Mouse (Mus musculus) lung, adult 2 months (tissue): ENCODE measurements at regions not wholly inside any gene's neighbourhood (a gene's known extent, or its start where the extent isn't known, plus 50 kb on each side); places are given as distances from the start of the nearest gene placed in this dataset.

ENCODE experiments used
- DNase-seq: peaks from one replicate; pipeline ENCODE4 v3.0.0; 2022
- H3K4me1 ChIP-seq: fragments of 200-500 bp; 2 replicates; pipeline ENCODE4 v1.6.1; 2011; ENCODE audit warnings: low read length; ENCODE audit not compliant: control insufficient read depth, insufficient read depth
- H3K4me3 ChIP-seq: fragments of 200-500 bp; replicated peaks from 2 replicates; pipeline ENCODE3; 2011; ENCODE audit warnings: low read depth, mild to moderate bottlenecking, control low read depth, low read length; ENCODE audit errors: extremely low read depth
- CTCF ChIP-seq: fragments of 200-500 bp; IDR thresholded peaks from 2 replicates; pipeline ENCODE4 v1.5.1; 2011; ENCODE audit warnings: mild to moderate bottlenecking, low read length, control low read depth; ENCODE audit not compliant: insufficient read depth
- POLR2A ChIP-seq: fragments of 200-500 bp; IDR thresholded peaks from 2 replicates; pipeline ENCODE4 v1.6.1; 2011; ENCODE audit warnings: low read depth, mild to moderate bottlenecking, control low read depth, low read length, borderline replicate concordance; ENCODE audit errors: extremely low read depth
- whole genome bisulfite sequencing: fragments of 180-500 bp; shearing (Covaris S2); methylation state at CpG from one replicate; pipeline ENCODE4 v1.1.7; 2018; 5-methylcytosine and 5-hydroxymethylcytosine counted together

DNA sequence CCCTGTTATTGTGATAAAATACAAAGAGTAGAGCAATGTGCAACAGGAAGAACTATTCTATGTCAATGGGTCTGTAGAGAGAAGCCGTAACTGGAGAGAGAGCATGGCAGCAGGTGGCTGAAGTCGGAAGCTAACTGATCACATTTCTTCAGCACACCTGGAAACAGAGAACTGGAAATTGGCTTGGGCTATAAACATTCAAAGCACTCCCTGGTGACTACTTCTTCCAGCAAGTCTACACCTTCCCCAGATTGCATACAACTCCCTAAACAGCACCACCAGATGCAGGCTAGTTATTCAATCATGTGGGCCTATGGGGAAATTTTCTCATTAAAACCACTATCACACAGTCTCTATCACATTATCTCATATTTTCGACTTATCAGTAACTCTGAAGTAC lies 413.4 kb downstream of the Basp1 start:
- 81% methylated on average over 3 of the region's 3 CpGs for WGBS
- no peak overlapping the region for H3K4me3 ChIP-seq
- H3K4me1 ChIP-seq = no peaks in the 10 kb centered on the region
- DNase-seq = no peak
- TF ChIP-seq POLR2A = no peak

- TF ChIP-seq CTCF (no peak), POLR2A (no peak)
- H3K4me3 ChIP-seq = no peak overlapping the region
- DNase-seq = no peak
- WGBS = 61% methylated on average over 2 of the region's 2 CpGs
- H3K4me1 ChIP-seq = no peaks in the 10 kb centered on the region
These were observed 420.3 kb downstream of the Basp1 start for GRCm38 (mm10) chr15:24993325-24993673.

DNA sequence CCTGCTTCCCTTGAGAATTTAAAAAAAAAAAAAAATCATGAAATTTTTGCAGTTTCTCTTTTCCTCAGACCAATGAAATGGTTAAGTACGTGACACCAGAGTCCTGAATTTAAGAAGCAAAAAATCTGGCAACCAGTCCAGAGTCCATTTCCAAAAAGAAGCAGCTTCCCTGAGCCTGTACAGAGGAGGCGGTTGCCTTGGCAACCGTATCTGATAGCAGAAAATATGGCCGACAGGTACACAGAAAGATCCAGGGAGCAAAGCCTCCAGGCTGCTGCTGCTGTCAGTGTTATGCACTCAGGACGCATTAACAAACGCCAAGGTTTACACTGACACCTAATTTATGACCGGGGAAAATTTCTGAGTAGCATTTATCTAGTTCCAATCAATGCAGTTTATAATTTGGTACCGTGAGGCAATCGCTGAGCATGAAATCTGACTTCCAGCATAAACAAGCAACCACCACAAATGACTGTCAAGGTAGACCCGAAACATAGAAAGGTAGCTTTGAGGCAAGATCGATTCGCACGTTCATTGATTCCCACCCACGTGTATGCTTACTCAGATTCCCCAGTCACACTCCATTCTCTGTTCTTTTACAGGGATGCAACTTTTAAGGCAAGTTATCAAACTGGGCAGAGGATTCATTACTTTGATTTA lies 420.8 kb downstream of the Basp1 start:
- no peak overlapping the region for H3K4me3 ChIP-seq
- 69% methylated on average over 14 of the region's 14 CpGs for WGBS
- H3K4me1 ChIP-seq = no peaks in the 10 kb centered on the region
- DNase-seq = no peak
- TF ChIP-seq CTCF (no peak), POLR2A (no peak)

- TF ChIP-seq CTCF (no peak), POLR2A (no peak)
- no peak for DNase-seq
- no peaks in the 10 kb centered on the region for H3K4me1 ChIP-seq
- WGBS = 51% methylated on average over 5 of the region's 5 CpGs
- H3K4me3 ChIP-seq = no peak overlapping the region
These were observed 423.3 kb downstream of the Basp1 start for GRCm38 (mm10) chr15:24990082-24990786.

DNA sequence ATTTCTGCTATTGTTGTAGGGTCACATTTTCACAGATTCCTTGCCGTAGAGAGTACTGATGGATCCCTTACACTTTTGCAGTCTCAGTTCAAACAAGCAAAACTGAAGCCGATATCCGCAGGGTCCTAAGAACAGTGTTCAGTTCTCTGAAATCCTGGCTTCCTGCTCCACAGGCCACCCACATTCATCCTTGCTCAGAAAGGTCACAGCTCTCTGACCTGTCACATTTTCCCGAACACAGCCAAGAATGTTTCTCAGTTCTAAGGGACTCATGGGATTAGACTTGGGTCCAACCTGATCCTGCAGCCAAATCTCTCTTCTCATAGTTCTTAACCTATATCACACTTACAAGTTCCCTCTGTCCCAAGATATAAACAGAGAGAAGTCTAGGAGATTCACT lies 432.7 kb downstream of the Basp1 start:
- DNase-seq = no peak
- 40% methylated on average over 4 of the region's 4 CpGs for WGBS
- TF ChIP-seq CTCF (no peak), POLR2A (no peak)

GRCm38 (mm10) chr15:24972020-24972419 lies 441.5 kb downstream of the Basp1 start:
- TF ChIP-seq POLR2A (no peak), CTCF (no peak)
- WGBS = 14% methylated on average over 5 of the region's 5 CpGs
- DNase-seq = no peak
- Histone ChIP-seq H3K4me3 (no peak overlapping the region), H3K4me1 (no peaks in the 10 kb centered on the region)

More for the DNA sequence above, 432.7 kb downstream of the Basp1 start:
- no peak overlapping the region for H3K4me3 ChIP-seq
- H3K4me1 ChIP-seq = no peaks in the 10 kb centered on the region

DNA sequence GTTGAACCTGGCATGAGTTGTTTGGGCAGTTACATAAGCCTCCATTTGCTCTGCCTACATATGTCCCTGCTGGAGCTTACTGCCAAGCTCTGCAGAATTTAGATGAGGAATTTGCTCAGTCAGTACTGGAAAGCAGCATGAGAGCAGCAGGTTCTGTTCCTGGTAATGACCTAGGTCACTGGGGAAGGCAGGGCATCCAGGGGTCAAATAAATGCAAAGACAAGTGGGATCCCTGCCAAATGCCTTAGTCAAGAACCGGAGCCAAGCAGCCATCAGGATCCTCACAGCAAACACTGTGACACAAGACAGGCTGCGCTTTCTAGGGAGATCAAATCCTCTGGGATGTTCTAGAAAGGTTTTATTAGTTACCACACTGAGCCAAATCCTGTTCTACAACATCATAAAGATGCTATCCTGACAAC lies 444.2 kb downstream of the Basp1 start:
- no peak for DNase-seq
- Histone ChIP-seq H3K4me1 (no peaks in the 10 kb centered on the region), H3K4me3 (no peak overlapping the region)
- WGBS = 27% methylated on average over 2 of the region's 2 CpGs
- TF ChIP-seq CTCF = no peak
- no peak for TF ChIP-seq POLR2A

DNA sequence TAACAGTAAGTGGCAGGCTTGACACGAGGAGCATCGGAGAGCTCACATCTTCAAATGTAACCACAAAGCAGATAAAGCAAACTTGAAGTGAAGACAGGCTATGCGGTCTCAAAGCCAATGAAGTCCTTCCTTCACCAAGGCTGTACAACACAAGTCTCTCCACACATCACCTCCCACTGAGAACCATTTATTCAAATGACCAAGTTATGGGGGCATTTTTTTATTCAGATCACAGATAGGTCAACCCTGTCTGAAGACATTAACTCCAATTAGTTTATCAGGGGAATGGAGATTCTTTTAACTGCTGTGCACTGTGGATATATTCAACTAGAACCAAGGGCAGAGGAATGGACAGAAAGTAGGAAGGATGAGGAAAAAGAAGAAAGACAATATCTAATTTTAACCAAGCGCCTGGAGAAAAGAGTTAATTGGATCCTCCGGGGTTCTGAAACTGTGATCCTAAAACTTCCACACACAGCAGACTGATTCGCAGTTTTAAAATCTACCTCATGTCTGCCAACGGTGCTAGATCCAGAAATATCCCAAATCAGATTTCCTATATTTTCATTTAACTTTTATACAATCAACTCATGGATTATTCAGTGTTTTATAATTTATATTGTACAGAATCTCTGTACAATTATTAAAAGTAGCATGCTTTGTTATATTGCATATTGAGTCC lies 444.8 kb downstream of the Basp1 start:
- WGBS = 85% methylated on average over 7 of the region's 7 CpGs
- DNase-seq = no peak
- TF ChIP-seq POLR2A = no peak
- H3K4me1 ChIP-seq = no peaks in the 10 kb centered on the region
- no peak overlapping the region for H3K4me3 ChIP-seq

DNA sequence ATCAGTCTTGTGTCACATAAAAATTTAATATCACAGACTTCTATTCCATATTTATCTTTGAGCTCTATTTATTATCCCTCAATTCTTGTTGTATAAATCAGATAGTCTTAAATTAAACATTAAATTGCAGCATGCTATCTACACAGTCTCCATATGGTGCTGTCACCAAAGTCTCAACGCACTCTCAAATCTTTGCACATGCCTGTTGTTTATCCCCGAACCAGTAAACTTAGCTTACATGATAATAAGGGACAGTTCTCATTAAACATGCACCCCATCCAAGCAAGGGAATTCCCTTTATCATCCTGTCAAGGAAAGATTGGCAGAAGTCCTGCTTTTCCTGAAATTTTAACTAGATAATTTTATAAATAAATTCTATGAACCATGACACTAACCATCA lies 483.8 kb downstream of the Basp1 start:
- no peak for DNase-seq
- Histone ChIP-seq H3K4me3 (no peak overlapping the region), H3K4me1 (no peaks in the 10 kb centered on the region)
- TF ChIP-seq CTCF (no peak), POLR2A (no peak)
- WGBS = 72% methylated on average over 2 of the region's 2 CpGs

DNA sequence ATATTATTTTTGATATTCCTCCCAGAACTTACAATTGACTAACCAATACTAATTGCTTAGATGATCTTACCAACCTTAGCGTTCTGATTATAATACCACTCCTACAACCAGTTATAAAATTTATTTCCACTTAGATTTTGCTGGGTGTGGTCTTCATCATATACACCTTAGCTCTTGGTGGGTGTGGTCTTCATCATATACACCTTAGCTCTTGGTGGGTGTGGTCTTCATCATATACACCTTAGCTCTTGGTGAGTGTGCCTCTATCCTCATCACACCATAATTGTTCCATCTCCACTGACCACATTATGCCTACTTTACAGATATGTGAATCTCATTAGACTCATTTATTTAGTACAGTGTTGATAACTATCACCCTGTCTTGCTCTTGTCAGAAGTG lies 501.7 kb downstream of the Basp1 start:
- no peak for DNase-seq
- TF ChIP-seq CTCF = no peak
- no peak for TF ChIP-seq POLR2A
- WGBS = 76% methylated on average over 1 of the region's 1 CpGs

More for the DNA sequence above, 501.7 kb downstream of the Basp1 start:
- Histone ChIP-seq H3K4me1 (no peaks in the 10 kb centered on the region), H3K4me3 (no peak overlapping the region)
